Mouse (Mus musculus) telencephalon, adult 2 months (tissue): ENCODE results near the gene Mbnl1.

ENCODE experiments used
- DNase-seq: peaks from one replicate; pipeline ENCODE4 v3.0.0-alpha.2; 2011; ENCODE audit warnings: low read depth, low spot score

Gene Mbnl1

DNA sequence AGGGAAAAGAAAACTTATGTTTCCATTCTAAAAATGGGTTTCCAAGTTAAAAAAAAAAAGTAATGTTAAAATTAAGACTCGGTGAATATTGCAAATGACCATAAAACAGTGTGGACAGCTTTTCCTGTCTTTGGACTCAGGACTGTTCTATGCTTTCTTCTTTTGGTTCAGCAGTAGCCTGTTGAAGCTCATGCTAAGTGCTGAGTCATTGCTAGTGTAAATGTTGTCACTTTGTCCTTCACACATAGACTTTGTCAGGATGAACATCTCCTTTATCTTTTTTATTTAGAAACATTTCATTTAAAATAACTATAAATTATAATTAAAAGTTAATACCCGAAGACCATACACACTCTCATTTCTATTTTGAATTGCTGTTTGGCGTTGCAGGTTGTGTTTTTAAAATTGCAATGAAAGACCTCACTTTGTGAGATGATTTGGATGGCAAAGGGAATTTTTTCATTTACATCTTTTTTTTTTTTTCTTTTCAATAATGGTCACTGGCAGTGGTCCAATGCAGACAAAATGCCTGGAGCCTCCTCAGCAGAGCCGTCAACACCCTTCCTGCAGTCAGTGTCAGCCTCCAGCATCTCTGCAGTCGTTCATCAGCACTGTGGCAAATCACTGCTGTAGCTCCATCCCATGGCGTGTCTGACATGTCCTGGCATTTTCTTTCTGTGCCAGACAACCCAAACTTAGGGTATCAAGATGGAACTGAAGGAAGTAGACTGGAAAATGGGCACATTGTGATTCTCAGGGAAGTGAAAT, 96.4 kb downstream of the Mbnl1 start:
- no peak for DNase-seq

DNA sequence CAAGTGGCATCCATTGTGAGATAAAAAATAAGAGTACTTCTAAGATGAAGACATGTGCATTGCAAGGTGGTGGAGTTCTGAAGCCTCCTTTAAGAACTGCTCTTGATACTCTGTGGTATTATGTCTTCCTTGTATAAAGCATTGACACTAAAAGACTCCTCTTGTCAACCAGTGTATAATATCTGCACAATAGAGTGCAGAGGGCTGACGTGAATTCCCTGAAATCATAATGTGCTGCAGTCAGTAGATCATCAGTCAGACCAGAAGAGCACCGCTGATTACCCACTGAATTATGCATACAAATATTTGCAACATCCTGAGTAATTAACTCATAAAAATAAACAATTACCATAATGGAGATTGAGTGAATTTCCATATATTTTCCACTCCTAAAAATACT, 97.2 kb downstream of the Mbnl1 start:
- no peak for DNase-seq

GRCm38 (mm10) chr3:60570491-60571022, 97.9 kb downstream of the Mbnl1 start:
- no peak for DNase-seq

DNA sequence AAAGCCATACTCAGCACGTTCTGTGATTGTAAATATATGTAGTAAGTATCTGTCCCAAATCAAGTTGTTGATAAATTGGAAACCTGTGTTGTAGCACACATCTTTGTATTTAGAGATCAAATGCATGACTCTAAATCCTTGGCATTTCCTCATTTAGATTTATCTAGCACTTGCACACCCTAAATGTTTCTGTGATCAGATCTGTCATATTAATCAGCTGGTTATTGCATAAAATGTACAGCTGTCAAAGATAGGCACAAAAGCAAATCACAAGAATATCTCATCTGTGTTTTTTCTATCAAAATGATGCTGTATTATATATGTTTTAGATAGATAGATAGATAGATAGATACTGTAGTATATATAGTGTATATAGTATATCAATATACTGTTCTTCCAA, 98.9 kb downstream of the Mbnl1 start:
- DNase-seq: no peak

- no peak for DNase-seq
These were observed 101.6 kb downstream of the Mbnl1 start for GRCm38 (mm10) chr3:60574199-60574598.

DNA sequence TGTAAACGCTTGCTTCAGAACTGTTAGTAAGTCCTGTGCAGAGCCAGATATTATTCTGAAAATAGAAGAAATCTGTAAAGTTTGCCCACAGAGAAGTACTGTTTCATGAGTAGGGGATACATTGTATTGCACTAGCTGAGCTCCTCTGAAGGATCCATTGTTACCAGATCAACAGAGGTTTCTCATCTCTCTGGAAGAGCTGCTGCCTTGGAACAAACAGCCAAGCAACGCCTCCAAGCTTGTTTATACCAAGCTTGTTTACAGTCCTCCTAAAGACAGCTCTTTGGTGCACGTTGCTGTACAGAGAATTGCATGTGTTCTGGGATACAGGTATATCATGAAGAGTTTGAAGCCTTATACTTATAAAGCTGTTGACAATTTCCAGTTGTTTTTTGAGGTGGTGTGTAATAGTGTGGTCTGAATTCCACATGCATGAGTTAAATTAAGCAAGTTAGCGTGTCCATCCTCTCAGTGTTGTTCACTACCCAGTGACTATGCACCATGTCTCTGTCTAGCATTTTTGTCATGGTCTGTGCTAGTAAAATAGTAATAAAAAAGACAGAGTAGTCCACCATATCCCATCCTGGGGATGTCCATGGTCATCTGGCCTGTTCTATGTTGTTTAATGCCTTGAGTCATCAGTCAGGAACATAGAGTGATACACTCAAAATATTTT, 102.4 kb downstream of the Mbnl1 start:
- DNase-seq: no peak

DNA sequence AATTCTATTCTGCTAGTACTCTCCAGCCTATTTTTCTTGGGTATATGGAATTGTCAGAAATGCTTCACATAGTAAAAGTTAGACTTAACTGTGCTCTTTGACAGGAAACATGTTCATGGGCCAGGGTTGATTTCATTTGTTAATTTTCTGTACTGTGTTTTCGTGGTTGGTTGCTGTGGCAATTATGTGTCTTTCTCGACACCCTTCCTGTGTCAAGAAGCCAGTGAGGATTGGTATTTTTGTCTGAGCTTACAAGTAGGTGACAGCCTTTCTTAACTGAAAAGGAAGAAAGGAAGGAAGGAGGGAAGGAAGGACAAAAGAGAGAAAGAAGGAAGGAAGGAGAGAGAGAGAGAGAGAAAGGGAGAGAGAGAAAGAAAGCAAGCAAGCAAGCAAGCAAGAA, 103.3 kb downstream of the Mbnl1 start:
- no peak for DNase-seq

DNA sequence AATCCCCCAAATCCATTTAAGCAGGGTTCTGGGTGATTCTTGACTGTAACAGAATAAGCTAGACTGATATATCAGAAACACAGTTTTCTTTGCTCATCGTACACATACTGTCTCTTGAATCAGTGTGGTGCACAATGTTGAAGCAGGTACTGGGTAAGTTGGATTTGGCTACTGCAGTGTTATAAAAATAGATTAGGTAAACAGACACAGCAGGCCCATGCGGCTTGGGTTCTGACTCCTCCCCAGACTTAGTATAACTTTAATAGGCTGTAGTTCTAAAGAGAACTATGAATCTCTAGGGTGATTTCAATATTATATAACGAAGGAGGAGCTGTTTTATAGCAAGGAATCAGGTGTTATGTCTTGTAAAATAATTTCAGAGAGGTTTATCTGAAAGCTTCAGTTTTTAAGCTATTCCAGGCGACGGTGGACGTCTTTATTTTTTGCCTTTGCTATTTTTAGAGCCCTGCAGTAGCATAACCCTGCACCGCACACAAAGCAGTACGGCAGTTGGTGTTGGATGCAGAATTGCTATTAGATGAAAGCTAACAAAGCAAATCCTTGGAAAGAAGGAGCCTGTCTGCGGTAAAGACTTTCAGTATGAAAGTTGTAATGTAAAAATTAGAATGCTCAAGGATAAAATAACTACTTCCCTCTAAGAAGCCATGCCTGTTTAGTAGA, 103.9 kb downstream of the Mbnl1 start:
- DNase-seq: no peak

DNA sequence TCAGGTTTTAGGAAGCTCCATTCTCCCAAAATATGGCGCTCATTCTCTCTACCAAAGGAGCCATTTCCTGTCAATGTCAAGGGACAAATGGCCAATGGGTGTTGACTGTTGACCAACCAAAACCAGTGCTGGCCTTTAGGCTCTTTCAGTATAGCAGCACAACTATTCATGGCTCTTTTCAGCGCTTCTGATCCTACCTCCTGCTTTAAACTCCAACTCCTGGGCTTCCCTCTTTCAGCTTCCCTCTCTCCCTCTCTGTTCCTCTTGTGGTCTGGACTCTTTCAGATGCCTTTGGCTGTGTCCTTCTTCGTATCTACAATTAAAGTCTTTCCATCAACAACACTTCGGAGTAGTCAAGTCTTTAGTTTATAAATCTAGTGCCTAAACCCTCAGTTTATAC, 107.2 kb downstream of the Mbnl1 start:
- DNase-seq: no peak

DNA sequence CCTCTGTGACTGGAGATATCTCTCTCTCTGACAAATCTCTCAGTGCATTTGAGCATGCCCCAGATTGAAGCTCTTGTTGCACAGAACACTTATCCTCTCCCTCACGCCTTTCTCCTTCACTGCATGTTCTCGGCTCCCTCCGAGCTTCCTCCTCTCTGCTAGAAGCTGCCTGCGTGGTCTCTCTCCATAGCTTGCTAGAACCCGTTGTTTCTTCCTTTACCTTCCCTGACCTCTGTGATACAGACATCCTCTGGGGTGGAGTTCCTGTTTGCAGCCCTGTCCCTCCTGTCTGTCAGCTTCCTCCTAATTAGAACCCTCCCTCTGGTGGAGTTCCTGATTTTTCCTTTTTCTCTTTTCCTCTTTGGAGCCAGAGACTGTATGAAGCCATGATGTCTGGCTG, 108.1 kb downstream of the Mbnl1 start:
- DNase-seq: no peak

DNA sequence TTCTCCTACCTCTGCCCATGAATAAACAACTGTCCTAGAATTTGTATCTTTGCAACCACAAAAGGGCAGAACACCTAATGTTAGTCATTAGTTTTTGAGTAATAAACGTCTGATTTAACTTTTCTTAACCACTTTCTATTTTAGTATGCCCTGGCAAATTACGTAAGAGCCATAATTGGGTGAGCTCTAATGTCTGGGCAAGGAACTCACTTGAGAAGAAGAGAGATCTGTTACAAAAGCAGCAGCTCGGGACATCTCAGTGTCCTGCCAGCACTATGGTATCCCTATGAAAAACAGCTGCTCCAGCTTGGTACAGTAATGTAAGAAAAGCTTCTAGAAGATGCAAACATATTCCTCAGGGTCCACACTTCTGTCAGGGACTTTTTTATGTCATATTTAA, 109.5 kb downstream of the Mbnl1 start:
- DNase-seq: no peak

- no peak for DNase-seq
These were observed 110.0 kb downstream of the Mbnl1 start for GRCm38 (mm10) chr3:60582620-60583019.

- DNase-seq: no peak
These were observed 112.1 kb downstream of the Mbnl1 start for GRCm38 (mm10) chr3:60584704-60585103.

DNA sequence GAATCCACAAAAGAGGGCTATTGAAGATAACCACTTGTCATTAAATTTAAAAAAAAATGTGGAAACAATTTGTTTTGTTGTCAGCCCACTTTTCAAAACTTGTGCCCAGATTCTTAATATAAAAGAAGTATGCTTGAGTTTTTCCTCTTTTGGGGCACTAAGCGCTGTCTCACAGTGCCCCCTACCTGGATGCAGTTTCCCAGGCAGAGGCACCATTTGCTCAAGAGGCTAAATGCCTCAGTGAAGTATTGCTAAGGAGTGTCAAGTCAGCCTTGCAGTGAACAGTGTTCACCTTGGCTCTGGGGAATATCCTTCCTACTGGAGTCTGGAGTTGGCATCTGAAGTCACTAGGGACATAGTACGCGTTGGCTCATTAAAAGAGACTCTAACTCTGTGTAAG, 113.4 kb downstream of the Mbnl1 start:
- no peak for DNase-seq

GRCm38 (mm10) chr3:60587149-60587548, 114.5 kb downstream of the Mbnl1 start:
- no peak for DNase-seq

DNA sequence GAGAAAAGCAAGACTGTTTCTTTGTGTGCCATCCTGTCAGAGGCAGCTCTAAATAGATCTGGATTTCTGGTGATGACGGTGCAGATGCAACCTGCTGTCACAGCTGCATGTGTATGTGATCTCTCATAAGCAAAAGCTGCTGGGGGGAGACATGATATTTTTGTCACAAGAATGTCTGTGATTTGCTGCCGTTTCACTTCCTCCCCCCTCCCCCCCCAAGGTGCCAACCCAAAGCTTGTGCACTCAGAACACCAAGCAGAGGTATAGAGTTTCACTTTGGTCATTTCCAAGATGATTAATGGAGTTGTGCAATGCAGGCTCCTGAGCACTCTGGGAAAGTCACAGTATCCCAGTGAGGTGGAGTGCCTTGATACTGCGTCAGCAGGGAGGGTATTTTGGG, 116.7 kb downstream of the Mbnl1 start:
- DNase-seq: no peak

- DNase-seq: no peak
These were observed 123.0 kb downstream of the Mbnl1 start for GRCm38 (mm10) chr3:60595606-60596005.

DNA sequence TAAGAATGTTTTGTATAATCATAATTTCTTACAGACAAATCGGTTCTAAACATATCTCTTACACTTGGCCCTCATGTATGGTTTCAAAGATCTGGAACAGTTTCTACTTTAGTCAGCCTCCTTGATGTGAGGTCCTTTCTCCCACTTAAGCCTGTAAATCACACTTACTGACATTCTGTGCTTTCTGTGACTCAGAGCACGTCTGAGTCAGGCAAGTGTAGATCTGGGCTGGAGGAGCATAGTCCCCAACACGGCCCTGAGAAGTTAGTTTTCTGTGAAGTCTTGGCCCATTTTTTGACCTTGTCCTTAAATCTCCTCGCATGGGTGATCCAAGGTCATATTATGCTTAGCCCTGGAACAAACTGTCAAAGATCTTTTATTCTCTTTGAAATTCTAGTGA, 124.4 kb downstream of the Mbnl1 start:
- no peak for DNase-seq

DNA sequence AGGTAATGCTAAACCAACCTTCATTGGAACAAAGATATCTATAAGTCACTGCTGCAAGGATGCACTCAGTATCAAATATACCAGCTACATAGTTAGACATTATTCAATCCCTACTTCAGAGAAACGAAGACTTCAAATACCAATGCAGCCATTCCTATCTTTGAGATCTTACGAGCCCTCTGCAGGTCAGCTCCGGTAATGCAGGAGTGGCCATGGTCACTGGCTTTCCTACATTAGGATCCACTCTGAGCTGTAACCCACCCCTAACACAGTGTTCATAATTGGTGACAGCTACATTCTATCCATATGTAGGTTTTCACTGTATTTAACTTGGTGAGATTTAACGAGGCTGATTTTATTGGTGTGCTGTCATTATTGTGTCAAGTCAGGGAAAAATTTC, 129.1 kb downstream of the Mbnl1 start:
- no peak for DNase-seq

DNA sequence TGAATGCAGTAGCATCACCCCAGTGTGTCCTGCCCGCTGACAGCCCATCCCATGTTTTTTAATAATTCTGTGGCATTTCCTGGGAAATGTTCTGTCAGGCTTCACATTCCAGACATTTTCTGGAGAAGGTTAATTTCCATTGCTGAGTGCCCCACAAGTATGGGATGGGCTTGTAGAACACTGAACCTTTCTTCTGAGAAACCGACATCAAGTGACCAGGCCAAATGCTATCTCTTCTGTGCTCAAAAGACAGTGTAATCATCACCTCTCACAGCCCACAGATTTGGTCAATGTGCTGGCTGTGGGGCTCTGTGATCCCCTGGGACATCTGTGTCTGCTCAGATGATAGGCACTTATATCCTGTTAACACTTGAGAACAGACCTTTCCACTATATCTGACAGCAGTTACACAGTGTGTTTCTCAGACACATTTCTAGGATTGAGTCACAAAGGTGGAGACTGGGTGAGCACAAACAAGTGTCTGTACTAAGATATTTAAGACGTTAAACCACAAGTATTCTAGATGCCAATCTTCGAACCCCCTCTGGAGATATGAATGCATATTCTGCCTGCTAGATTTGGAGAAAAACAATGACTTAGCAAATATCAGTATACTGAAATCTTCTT, 130.4 kb downstream of the Mbnl1 start:
- no peak for DNase-seq

- no peak for DNase-seq
These were observed 131.0 kb downstream of the Mbnl1 start for GRCm38 (mm10) chr3:60603637-60604036.

GRCm38 (mm10) chr3:60604205-60604604, 131.6 kb downstream of the Mbnl1 start:
- no peak for DNase-seq
